Mouse (Mus musculus) embryo, embryonic 11.5 days (tissue): ENCODE data around the gene Fosl2.
A peak's percentile ranks its signal among the peaks of the same experiment; 100 is the strongest.
"Not testable (repeated sequence)": the region's sequence is repeated elsewhere in the genome, so short reads cannot be mapped to it uniquely, and the experiment has no call there.

Experiments used
- DNase-seq: peaks from one replicate; pipeline ENCODE4 v3.0.0-alpha.2; 2012; ENCODE audit warnings: low read depth, low spot score

The Fosl2 gene

GRCm38 (mm10) chr5:32177737-32178136 is 42.1 kb downstream of the Fosl2 start:
- no peak for DNase-seq

DNA sequence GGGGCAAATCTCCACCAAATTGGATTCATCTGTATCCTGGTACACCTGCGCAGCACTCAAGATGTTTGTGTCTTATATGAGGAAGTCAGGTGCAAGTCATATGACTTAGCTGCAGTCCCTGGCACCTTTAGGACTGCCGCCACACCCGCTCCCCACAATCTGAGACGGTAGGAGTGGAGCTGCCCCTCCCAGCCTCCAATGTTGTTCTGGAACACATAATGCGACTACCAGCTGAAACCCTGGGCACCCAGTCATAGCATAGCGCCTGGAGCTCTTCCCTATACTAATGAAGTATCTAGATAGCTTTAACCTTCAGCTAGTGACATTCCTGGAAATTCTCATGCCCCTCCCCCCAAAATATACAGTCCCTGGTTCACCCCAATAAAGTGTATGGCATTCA is 43.1 kb downstream of the Fosl2 start:
- not testable (repeated sequence) for DNase-seq

DNA sequence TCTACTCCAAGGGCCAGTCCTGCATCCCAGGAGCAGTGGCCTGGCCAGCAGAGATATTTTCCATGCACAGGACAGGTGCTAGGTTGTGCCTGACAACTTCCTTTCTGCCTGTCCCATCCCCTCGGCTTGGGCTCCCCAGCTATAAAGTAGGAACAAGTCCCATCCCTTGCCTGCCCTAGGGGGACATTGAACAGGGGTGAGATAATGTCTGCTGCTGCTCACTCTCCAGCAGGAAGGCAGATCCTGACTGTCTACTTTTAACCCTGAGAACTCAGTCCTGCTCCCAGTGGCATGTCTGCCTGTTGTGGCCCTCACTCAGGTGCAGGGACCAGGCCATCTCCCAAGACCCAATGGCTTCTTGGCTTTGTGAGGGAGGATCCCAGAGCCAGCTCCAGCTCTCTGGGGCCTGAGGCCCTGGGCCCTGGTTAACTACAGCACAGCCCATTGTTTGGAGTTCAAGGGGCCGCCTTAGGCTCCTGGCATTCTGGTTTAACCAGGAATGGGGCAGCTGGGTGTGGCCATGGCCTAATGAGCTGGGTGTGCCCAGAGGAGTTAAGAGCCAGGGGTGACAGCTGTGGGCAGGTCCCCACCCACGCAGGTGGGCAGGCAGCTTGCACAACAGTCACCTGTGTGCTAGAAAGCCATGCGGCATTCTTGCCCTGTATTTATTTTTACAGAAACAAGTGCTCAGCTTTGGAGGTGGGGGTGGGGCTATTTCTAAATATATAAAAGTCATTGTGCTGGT is 47.5 kb downstream of the Fosl2 start:
- DNase-seq: no peak

GRCm38 (mm10) chr5:32187717-32188116 is 52.1 kb downstream of the Fosl2 start:
- no peak for DNase-seq

DNA sequence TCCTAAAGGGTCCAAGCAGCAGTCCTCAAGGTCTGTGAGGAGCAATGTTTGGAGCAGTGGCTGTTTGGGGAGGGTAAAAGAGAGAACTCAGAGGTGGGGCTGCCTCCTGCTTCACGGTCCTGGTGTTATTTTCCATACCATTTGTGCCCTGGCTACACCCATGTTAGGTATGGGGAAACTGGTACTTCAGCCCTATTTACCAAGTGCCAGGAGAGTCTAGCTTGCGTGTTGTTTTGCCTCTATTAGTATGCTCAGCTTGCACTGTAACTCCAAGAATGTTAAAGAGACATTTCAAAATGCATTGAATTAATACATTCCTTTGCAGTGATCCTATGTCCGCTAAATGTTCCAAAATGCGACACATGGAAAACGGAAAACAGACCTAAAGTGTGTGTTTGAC is 55.7 kb downstream of the Fosl2 start:
- no peak for DNase-seq

- DNase-seq: no peak
Measured at GRCm38 (mm10) chr5:32192016-32192845, 56.6 kb downstream of the Fosl2 start.

DNA sequence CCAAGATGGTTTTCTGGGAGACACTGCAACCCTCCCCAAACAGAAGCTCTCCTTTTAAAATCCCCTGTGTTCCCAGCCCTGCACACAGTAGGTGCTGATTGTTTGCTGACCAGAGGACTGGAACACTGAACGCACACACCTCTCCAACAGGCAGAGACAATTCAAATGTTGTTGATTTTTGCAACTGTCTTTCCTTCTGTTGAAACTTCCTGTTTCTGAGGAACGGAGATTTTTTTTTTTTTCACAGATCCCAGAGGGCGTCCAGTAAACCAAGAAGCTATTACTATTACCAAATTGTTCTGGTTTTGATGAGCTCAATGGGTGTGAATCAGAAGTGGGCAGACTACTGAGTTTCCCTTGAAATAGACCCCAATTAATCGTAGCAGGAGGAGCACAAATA is 58.6 kb downstream of the Fosl2 start:
- DNase-seq: no peak

DNA sequence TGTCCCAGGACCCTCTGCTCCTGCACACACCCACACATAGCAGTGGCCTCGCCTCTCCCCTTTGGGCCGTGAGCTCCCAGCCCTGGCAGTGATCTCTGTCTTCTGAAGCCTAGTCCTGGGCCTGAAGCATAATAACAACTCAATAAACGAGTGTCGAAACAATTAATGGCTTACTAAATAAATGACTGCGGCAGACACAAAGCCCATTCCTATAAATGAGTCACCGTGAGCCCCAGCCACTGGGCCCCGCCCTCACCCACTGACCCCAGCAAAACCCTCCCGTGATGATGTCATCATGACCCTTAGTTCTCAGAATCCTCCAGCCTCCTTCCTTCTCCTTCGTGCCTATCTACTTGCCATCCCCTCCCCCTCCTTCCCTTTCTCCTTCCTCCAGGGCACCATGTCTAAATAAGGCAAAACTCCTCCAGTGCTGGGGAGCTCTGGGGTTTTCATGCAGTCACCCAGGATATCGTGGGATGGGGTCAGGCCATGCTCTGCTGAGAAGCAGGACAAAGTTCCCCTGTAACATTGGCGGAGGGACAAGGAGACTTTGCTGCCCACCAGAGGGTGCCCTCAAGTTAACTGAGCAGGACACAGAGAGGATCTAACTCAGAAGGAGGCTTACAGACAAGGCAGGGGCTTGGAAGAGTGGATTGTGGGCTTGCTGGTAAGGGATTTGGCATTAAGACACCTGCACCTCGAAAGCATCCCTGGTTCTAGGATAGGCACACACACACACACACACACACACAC is 60.4 kb downstream of the Fosl2 start:
- DNase-seq: no peak

- DNase-seq: peak; percentile 81
Measured at GRCm38 (mm10) chr5:32197698-32198097, 62.1 kb downstream of the Fosl2 start.

- DNase-seq: no peak
Measured at GRCm38 (mm10) chr5:32199136-32199535, 63.5 kb downstream of the Fosl2 start.

DNA sequence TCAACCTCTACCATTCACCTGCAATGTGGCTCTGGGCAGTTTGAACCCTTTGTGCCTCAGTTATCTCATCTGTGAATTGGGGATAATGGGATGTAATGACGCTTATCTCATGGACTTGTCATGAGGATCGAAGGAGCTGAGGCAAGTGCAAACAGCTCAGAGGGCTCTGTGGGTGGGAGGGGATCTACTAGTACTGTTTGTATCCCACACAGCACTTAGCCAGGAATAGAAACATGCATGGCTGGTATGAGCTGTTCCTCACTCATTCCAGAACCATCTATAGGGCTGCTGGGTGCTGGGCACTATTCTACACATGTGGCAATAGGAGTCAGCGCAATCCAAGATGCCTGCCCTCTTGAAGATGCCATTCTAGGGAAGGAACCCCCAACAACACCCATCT is 64.0 kb downstream of the Fosl2 start:
- DNase-seq: no peak

DNA sequence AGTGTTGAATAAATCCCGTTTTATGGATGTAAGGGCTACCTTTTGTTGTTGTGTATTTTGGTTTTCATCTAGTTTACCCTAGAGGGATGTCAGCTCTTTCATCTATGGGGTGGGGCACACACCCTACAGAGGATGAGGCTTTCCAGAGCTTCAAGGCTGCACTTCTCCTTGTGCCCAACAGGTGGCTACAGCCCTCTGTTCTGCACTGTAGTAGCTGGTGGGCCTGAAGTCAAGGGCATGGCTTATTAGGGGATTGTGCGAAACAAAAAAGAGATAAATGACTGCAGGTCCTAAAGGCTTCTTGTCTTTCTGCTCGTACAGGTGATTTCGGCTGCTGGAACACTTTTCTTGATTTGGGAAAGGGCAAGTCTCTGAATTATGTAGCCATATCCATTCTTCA is 69.1 kb downstream of the Fosl2 start:
- DNase-seq: no peak

GRCm38 (mm10) chr5:32206726-32207125 is 71.1 kb downstream of the Fosl2 start:
- DNase-seq: no peak
